Mouse (Mus musculus): ENCODE measurements around the gene Amd1.
A peak's percentile ranks its signal among the peaks of the same experiment; 100 is the strongest.

Gene Amd1

GRCm38 (mm10) chr10:40302140-40302985 lies at the start of gene Amd1:
TSS of gene Amd1 (minus strand) at chr10:40302186.
- peak; percentile 99 to 100 for DNase-seq

- DNase-seq = no peak
Observed at GRCm38 (mm10) chr10:40351156-40351555, 49.2 kb upstream of the Amd1 start.

DNA sequence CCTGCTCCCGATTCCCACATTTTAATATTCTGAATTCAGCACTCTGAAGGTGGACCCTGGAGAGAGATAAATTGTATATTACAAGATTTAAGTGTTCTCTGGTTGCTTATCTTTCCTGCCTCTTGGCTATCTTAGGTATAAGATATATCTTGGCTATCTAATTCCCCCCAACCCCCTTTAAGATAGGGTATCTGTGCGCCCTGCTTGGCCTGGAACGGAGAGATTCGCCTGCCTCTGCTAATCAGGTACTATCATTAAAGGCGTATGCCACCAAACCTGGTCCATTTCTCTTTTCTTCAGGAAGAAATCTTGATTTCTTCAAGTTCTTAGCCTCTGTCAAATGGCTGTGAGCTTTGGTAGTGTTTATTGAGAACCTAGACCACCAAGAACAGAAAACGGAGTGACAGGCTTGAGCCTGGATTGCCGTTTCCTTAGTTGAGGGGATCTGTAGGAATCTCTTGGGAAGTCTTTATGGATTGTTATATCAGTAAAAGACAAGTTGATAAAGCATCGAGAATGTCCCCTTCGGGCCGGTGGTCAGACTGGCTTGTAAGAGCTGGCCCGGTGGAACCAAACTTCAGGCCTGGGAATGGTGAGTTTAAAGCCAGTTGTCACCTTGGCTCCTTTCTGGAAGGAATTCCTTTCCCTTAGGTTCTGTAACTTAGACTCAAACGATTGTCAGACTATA lies 48.4 kb upstream of the Amd1 start:
- no peak for DNase-seq

DNA sequence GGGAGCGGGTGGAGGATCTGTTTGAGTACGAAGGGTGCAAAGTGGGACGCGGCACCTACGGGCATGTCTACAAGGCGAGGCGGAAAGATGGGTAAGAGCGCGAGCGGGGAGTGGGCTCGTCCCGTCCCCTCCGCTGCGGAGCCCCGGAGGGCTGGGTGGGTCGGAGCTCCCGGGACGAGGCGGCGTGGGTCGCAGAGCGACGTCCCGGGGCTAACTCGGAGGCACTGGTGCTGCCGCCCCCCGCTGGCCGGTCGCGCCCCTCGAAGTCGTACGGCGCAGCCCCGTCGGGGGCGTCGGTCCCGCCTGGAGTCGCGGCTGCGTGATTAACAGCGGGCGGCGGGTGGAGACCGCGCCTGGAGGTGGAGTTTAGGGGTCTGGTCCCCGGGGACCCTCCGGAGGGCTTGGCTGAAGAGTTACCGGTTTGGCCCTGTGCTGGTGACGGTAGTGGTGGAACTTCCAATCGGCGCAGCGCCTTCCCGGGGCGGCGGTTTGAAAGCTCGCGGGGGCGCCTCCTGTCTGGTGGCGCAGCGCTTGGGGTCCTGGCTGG lies 47.7 kb upstream of the Amd1 start:
- DNase-seq = peak; percentile 69

GRCm38 (mm10) chr10:40348566-40349536 lies 46.9 kb upstream of the Amd1 start:
- DNase-seq = peak; percentile 95 to 96

DNA sequence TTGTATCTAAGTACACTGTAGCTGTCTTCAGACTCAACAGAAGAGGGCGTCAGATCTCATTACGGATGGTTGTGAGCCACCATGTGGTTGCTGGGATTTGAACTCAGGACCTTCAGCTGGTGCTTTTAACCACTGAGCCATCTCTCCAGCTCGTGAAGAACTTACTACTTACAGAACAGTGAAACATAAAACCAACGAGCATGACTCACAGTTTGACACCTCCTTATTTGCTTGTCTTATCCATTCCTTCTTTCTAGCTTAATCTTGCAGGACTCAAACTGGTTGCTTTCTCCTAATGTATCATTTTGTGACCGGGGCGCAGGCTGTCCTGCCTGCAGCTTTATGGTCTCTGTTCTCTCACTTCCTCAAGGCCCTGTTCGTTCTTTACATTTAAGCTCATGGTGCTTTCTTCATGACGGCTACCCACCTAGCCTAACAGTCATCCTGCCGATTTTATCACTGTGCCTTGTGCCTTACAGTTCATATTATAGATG lies 45.5 kb upstream of the Amd1 start:
- peak; percentile 29 to 32 for DNase-seq

GRCm38 (mm10) chr10:40346776-40347403 lies 44.9 kb upstream of the Amd1 start:
- DNase-seq = no peak

DNA sequence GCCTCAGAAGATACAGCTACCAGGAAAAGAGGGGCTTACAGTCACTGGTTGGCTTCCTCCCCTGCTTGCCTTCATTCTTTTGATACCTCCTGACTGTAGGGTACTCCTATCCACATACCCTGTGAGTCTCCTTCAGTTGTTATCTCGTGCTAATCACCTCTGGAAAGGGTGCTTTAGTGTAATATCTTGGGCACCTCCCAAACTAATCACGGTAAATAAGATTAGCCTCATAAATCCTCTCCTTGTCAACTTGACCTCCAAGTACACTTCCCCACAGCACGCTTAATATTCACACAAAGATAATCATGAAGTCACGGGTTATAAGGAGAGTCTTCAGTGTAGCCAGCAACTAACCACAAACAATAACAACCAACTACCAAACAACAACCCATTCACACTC lies 40.0 kb upstream of the Amd1 start:
- DNase-seq = no peak

DNA sequence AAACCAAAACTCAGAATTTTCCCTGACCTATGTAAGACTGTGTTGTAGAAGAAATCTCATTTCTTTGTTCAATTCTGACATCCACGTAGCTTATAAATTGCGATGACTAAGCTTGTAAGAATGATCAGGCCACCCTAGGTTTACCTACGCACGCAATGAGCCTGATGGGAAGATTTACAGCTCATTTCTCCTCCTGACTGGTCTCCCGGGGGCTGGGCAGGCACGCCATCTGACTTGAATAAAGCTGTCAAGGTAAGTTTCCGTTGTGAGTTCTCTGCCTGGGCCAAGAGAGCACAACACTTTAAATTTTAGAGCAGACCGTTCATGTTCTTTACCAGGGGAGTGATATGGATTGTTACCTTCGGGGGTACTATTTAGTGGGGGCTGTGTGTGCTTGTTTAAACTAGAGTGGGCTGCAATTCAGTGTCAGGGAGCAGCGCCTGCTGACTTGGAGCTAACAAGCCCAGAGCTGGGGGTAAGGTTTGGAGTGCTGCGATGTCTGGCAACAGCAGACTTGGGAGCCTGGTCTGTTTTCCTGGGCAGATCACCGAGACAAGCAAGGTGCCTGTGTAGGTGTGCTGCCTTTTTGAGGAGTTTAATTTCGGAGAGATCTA lies 37.5 kb upstream of the Amd1 start, which contains the start of gene Cdk19:
Gene Cdk19 (plus strand): TSS at position 214 of the 614 bp plus-strand sequence.
- DNase-seq = no peak

GRCm38 (mm10) chr10:40332864-40333263 lies 30.9 kb upstream of the Amd1 start:
- no peak for DNase-seq

GRCm38 (mm10) chr10:40330262-40330661 lies 28.3 kb upstream of the Amd1 start:
- DNase-seq = peak in 1 of 2 experiments; percentile 8

DNA sequence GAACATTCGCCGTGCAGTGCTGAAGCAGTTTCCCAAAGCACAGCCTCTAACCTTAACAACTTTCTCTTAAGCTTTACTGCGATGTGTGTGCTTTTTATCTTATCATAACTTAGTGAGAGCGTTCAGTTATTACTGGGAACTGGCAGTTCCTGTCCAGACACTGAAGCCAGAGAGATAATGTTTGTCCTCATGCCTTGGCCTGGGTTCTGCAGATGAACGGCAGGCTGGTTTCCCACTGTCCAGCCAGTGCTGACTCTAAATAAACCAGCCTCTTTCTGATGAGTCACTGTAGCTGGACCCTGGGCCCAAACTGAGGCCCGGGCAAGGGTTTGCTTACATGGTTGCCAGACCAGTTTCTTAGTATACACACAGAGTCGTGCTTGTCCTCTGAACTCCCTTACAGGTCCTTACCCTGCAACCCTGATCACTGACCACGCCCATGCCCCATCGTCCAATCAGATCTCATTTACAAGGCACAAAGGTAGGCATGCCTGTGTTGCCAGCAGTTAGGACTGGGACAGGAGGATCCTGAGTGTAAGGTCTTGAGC lies 26.1 kb upstream of the Amd1 start:
- DNase-seq = no peak

DNA sequence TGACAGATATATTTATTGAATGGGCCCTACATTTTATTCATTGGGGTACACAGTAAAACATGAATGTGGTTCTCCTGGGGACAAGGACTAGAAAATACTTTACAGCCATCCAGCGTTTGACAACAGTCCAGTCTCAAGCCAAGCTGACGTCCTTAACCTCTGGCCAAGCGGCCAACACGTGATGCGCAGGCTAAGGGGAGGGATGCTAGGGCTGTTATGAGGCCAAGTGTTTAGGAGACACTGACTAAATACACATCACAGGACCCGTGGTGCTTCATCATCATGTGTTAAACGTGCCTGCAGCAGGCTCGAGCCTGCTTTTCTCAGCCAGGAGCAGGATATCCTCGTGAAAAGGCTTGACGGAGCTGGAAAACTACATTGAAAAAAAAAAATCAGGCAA lies 18.3 kb upstream of the Amd1 start:
- DNase-seq = no peak

GRCm38 (mm10) chr10:40316841-40317585 lies 15.0 kb upstream of the Amd1 start:
- no peak for DNase-seq

DNA sequence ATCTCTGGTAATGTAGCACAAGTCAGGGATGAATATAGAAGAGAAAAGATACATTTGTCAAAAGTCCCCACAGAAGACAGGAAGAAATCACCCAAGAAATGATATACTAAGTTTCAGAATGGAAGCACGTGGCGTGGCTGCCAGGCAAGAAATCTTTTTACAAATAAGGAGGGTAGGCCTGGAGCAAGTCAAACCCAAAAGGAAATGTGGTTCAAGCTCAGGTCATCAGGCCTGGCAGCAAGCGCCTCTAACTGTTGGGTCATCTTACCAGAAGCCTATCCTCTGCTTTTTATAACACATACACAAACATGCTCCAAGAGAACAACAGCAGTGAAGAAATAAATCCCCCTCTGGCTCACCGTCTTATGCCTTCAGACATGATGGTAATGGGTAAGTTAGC lies 10.8 kb upstream of the Amd1 start:
- DNase-seq = no peak

- peak; percentile 54 to 55 for DNase-seq
Observed at GRCm38 (mm10) chr10:40309884-40310635, 8.1 kb upstream of the Amd1 start.

- DNase-seq = no peak
Observed at GRCm38 (mm10) chr10:40307826-40308583, 6.0 kb upstream of the Amd1 start.

DNA sequence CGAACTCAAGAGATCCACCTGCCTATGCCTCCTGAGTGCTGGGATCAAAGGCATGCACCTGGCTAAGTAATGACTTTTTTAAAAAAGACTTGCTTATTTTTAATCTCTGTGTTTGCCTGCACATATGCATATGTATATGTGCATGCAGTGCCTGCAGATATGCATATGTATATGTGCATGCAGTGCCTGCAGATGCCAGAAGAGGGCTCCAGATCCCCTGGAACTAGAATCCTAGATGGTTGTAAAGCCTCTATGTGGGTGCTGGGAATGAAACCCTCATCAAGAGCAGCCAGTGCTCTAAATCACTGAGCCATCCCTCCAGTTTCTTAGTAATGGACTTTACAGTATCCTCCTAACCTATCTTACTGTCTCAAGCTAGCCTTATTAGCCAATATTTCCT lies 4.0 kb upstream of the Amd1 start:
- no peak for DNase-seq
